Comparison of ENCODE assay signal across 19 mouse cellular contexts in the genomic region with DNA sequence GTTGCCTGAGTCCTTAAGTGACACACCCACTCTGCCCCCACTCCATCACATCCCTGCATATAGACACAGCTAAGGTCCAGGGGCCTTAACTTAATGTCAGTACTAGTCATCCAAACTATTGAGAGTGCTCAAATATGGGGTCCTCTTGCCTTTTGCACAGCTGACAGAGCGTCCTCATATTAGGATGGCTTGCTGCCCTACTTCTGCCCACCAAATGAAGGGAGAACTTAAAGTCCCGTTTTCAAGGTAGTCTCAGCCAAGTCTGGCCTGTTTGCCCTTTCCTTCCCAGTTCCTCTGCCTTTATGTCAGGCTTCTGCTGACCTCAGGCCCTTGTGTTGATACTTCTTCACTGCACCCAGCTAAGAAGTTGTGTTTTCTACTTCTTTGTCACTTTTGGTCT.
"Had no signal": no experiment of that assay in that cellular context is flagged by ENCODE, and none has a peak within 500 bp of the region (broad histone marks: within the 10 kb centered on the region; RNA-seq: fewer than 3 reads in every experiment).

No protein-coding gene starts in this region.

- H3K9ac ChIP-seq: liver, embryonic 15.5 days; liver, postnatal 0 days; lung, embryonic 15.5 days; midbrain, embryonic 12.5 days; midbrain, embryonic 15.5 days; neural tube, embryonic 12.5 days had no signal

- H3K4me3 ChIP-seq: liver, embryonic 15.5 days; lung, embryonic 15.5 days; megakaryocyte, embryonic 14.5 days; midbrain, embryonic 12.5 days; midbrain, embryonic 15.5 days; neural tube, embryonic 12.5 days had no signal

- H3K27ac ChIP-seq: liver, embryonic 15.5 days; lung, embryonic 15.5 days; macrophage; midbrain, embryonic 12.5 days; midbrain, embryonic 15.5 days; neural tube, embryonic 12.5 days had no signal

- H3K4me2 ChIP-seq: liver, embryonic 15.5 days; lung, embryonic 15.5 days; midbrain, embryonic 12.5 days; midbrain, embryonic 15.5 days; neural tube, embryonic 12.5 days had no signal

- H3K27me3 ChIP-seq: liver, embryonic 15.5 days; lung, embryonic 15.5 days; megakaryocyte, embryonic 14.5 days; midbrain, embryonic 12.5 days; midbrain, embryonic 15.5 days; neural tube, embryonic 12.5 days had no signal

- DNase-seq: liver, postnatal 0 days; lung, adult 2 months; lung, postnatal 14 days; lung, postnatal 36 days; retina, postnatal 1 day; right cerebral cortex, postnatal 25 days; right cerebral cortex, postnatal 4 days; spleen, adult 18-20 months; thymus, adult 18-20 months; thymus, postnatal 14 days; thymus, postnatal 36 days had no signal

- H3K9me3 ChIP-seq: liver, embryonic 15.5 days; lung, embryonic 15.5 days; megakaryocyte, embryonic 14.5 days; midbrain, embryonic 12.5 days; midbrain, embryonic 15.5 days; neural tube, embryonic 12.5 days had no signal

- H3K4me1 ChIP-seq: liver, embryonic 15.5 days; lung, embryonic 15.5 days; megakaryocyte, embryonic 14.5 days; midbrain, embryonic 12.5 days; midbrain, embryonic 15.5 days; neural tube, embryonic 12.5 days had no signal

- ATAC-seq: liver, postnatal 0 days; lung, postnatal 0 days; midbrain, embryonic 15.5 days had no signal
